Mouse (Mus musculus): ENCODE data around the gene Nelfa. TPM values are rescaled to one million over a fixed set of nuclear protein-coding genes. Genes with fewer than 3 reads are reported as not detected.

The Nelfa gene
- total RNA-seq, 1 experiment, result 42.0 TPM

GRCm38 (mm10) chr5:33902696-33903095 is 33.5 kb downstream of the Nelfa start:
- TF ChIP-seq ZC3H11A (IDR thresholded peaks at IDR 0.05; ENCODE audit: borderline replicate concordance, low read depth, low read length) (no peak), MAFK (IDR thresholded peaks at IDR 0.05; ENCODE audit: insufficient read depth, low read depth, low read length) (no peak), HCFC1 (IDR thresholded peaks at IDR 0.05; ENCODE audit: borderline replicate concordance, insufficient read depth, low read length) (no peak), CHD2 (IDR thresholded peaks at IDR 0.05; ENCODE audit: low read depth, low read length) (no peak), ZNF384 (IDR thresholded peaks at IDR 0.05; ENCODE audit: low read depth, low read length) (no peak)
- no peaks in the 10 kb centered on the region for H3K4me1 ChIP-seq (ENCODE audit: control insufficient read depth in 2 of 2, insufficient read depth in 2 of 2, low read length in 2 of 2, poor library complexity in 1 of 2)
- H3K9me3 ChIP-seq (ENCODE audit: control insufficient read depth, insufficient read depth, low read depth, low read length), result no peaks in the 10 kb centered on the region
- no peak overlapping the region for H3K9ac ChIP-seq (ENCODE audit: insufficient read depth, low read depth, low read length, poor library complexity, severe bottlenecking)
- in situ Hi-C loops (cut with MboI; ENCODE audit: low sequenced_read_pairs in 2 of 2, unreplicated experiment in 2 of 2), result no loop called here
- no peak overlapping the region for H3K4me3 ChIP-seq (ENCODE audit: insufficient read depth in 1 of 2, low read depth in 1 of 2, low read length in 2 of 2, poor library complexity in 1 of 2, severe bottlenecking in 1 of 2)
- H3K27ac ChIP-seq (ENCODE audit: insufficient read depth, low read depth, low read length, poor library complexity, severe bottlenecking), result no peak overlapping the region
- DNase-seq (ENCODE audit: low read depth, low spot score), result no peak
- H3K36me3 ChIP-seq (ENCODE audit: control insufficient read depth, insufficient read depth, low read length, poor library complexity, severe bottlenecking), result peaks cover 48% of the 10 kb centered on the region

- Histone ChIP-seq H3K9me3 (ENCODE audit: control insufficient read depth, insufficient read depth, low read depth, low read length) (no peaks in the 10 kb centered on the region), H3K4me3 (ENCODE audit: insufficient read depth in 1 of 2, low read depth in 1 of 2, low read length in 2 of 2, poor library complexity in 1 of 2, severe bottlenecking in 1 of 2) (no peak overlapping the region), H3K9ac (ENCODE audit: insufficient read depth, low read depth, low read length, poor library complexity, severe bottlenecking) (no peak overlapping the region), H3K27ac (ENCODE audit: insufficient read depth, low read depth, low read length, poor library complexity, severe bottlenecking) (no peak overlapping the region), H3K36me3 (ENCODE audit: control insufficient read depth, insufficient read depth, low read length, poor library complexity, severe bottlenecking) (peaks cover 54% of the 10 kb centered on the region), H3K4me1 (ENCODE audit: control insufficient read depth in 2 of 2, insufficient read depth in 2 of 2, low read length in 2 of 2, poor library complexity in 1 of 2) (no peaks in the 10 kb centered on the region)
- DNase-seq (ENCODE audit: low read depth, low spot score), result no peak
- TF ChIP-seq ZC3H11A (IDR thresholded peaks at IDR 0.05; ENCODE audit: borderline replicate concordance, low read depth, low read length) (no peak), MAFK (IDR thresholded peaks at IDR 0.05; ENCODE audit: insufficient read depth, low read depth, low read length) (no peak), CHD2 (IDR thresholded peaks at IDR 0.05; ENCODE audit: low read depth, low read length) (no peak), ZNF384 (IDR thresholded peaks at IDR 0.05; ENCODE audit: low read depth, low read length) (no peak), HCFC1 (IDR thresholded peaks at IDR 0.05; ENCODE audit: borderline replicate concordance, insufficient read depth, low read length) (no peak)
- in situ Hi-C loops (cut with MboI; ENCODE audit: low sequenced_read_pairs in 2 of 2, unreplicated experiment in 2 of 2), result no loop called here
Measured at GRCm38 (mm10) chr5:33901278-33901677, 34.9 kb downstream of the Nelfa start.

- Histone ChIP-seq H3K27ac (ENCODE audit: insufficient read depth, low read depth, low read length, poor library complexity, severe bottlenecking) (no peak overlapping the region), H3K9me3 (ENCODE audit: control insufficient read depth, insufficient read depth, low read depth, low read length) (no peaks in the 10 kb centered on the region), H3K4me3 (ENCODE audit: insufficient read depth in 1 of 2, low read depth in 1 of 2, low read length in 2 of 2, poor library complexity in 1 of 2, severe bottlenecking in 1 of 2) (no peak overlapping the region), H3K4me1 (ENCODE audit: control insufficient read depth in 2 of 2, insufficient read depth in 2 of 2, low read length in 2 of 2, poor library complexity in 1 of 2) (no peaks in the 10 kb centered on the region), H3K9ac (ENCODE audit: insufficient read depth, low read depth, low read length, poor library complexity, severe bottlenecking) (no peak overlapping the region), H3K36me3 (ENCODE audit: control insufficient read depth, insufficient read depth, low read length, poor library complexity, severe bottlenecking) (peaks cover 56% of the 10 kb centered on the region)
- in situ Hi-C loops (cut with MboI; ENCODE audit: low sequenced_read_pairs in 2 of 2, unreplicated experiment in 2 of 2), result no loop called here
- no peak for DNase-seq (ENCODE audit: low read depth, low spot score)
- TF ChIP-seq ZC3H11A (IDR thresholded peaks at IDR 0.05; ENCODE audit: borderline replicate concordance, low read depth, low read length), result no peak
Measured at GRCm38 (mm10) chr5:33900701-33901263, 35.4 kb downstream of the Nelfa start.

- DNase-seq (ENCODE audit: low read depth, low spot score), result no peak
- H3K27ac ChIP-seq (ENCODE audit: insufficient read depth, low read depth, low read length, poor library complexity, severe bottlenecking), result no peak overlapping the region
- H3K36me3 ChIP-seq (ENCODE audit: control insufficient read depth, insufficient read depth, low read length, poor library complexity, severe bottlenecking), result peaks cover 60% of the 10 kb centered on the region
- TF ChIP-seq CHD2 (IDR thresholded peaks at IDR 0.05; ENCODE audit: low read depth, low read length) (no peak), MAFK (IDR thresholded peaks at IDR 0.05; ENCODE audit: insufficient read depth, low read depth, low read length) (no peak), ZC3H11A (IDR thresholded peaks at IDR 0.05; ENCODE audit: borderline replicate concordance, low read depth, low read length) (no peak), HCFC1 (IDR thresholded peaks at IDR 0.05; ENCODE audit: borderline replicate concordance, insufficient read depth, low read length) (no peak), ZNF384 (IDR thresholded peaks at IDR 0.05; ENCODE audit: low read depth, low read length) (no peak)
- no peak overlapping the region for H3K9ac ChIP-seq (ENCODE audit: insufficient read depth, low read depth, low read length, poor library complexity, severe bottlenecking)
- no peak overlapping the region for H3K4me3 ChIP-seq (ENCODE audit: insufficient read depth in 1 of 2, low read depth in 1 of 2, low read length in 2 of 2, poor library complexity in 1 of 2, severe bottlenecking in 1 of 2)
- no peaks in the 10 kb centered on the region for H3K9me3 ChIP-seq (ENCODE audit: control insufficient read depth, insufficient read depth, low read depth, low read length)
- in situ Hi-C loops (cut with MboI; ENCODE audit: low sequenced_read_pairs in 2 of 2, unreplicated experiment in 2 of 2), result no loop called here
- no peaks in the 10 kb centered on the region for H3K4me1 ChIP-seq (ENCODE audit: control insufficient read depth in 2 of 2, insufficient read depth in 2 of 2, low read length in 2 of 2, poor library complexity in 1 of 2)
Measured at GRCm38 (mm10) chr5:33900101-33900500, 36.1 kb downstream of the Nelfa start.

- DNase-seq (ENCODE audit: low read depth, low spot score), result no peak
- H3K4me1 ChIP-seq (ENCODE audit: control insufficient read depth in 2 of 2, insufficient read depth in 2 of 2, low read length in 2 of 2, poor library complexity in 1 of 2), result no peaks in the 10 kb centered on the region
- no peak overlapping the region for H3K4me3 ChIP-seq (ENCODE audit: insufficient read depth in 1 of 2, low read depth in 1 of 2, low read length in 2 of 2, poor library complexity in 1 of 2, severe bottlenecking in 1 of 2)
- H3K36me3 ChIP-seq (ENCODE audit: control insufficient read depth, insufficient read depth, low read length, poor library complexity, severe bottlenecking), result peaks cover 63% of the 10 kb centered on the region
- no peak overlapping the region for H3K27ac ChIP-seq (ENCODE audit: insufficient read depth, low read depth, low read length, poor library complexity, severe bottlenecking)
- no peaks in the 10 kb centered on the region for H3K9me3 ChIP-seq (ENCODE audit: control insufficient read depth, insufficient read depth, low read depth, low read length)
- TF ChIP-seq HCFC1 (IDR thresholded peaks at IDR 0.05; ENCODE audit: borderline replicate concordance, insufficient read depth, low read length), result no peak
- TF ChIP-seq CHD2 (IDR thresholded peaks at IDR 0.05; ENCODE audit: low read depth, low read length), result no peak
- TF ChIP-seq ZC3H11A (IDR thresholded peaks at IDR 0.05; ENCODE audit: borderline replicate concordance, low read depth, low read length), result no peak
- no peak for TF ChIP-seq ZNF384 (IDR thresholded peaks at IDR 0.05; ENCODE audit: low read depth, low read length)
- TF ChIP-seq MAFK (IDR thresholded peaks at IDR 0.05; ENCODE audit: insufficient read depth, low read depth, low read length), result no peak
- H3K9ac ChIP-seq (ENCODE audit: insufficient read depth, low read depth, low read length, poor library complexity, severe bottlenecking), result no peak overlapping the region
- in situ Hi-C loops (cut with MboI; ENCODE audit: low sequenced_read_pairs in 2 of 2, unreplicated experiment in 2 of 2), result no loop called here
Measured at GRCm38 (mm10) chr5:33899245-33899644, 37.0 kb downstream of the Nelfa start.
